Mouse (Mus musculus): ENCODE data around the gene Fbxo9. TPM values are rescaled to one million over a fixed set of nuclear protein-coding genes. Genes with fewer than 3 reads are reported as not detected.
A peak's percentile ranks its signal among the peaks of the same experiment; 100 is the strongest.

The Fbxo9 gene
- total RNA-seq, 2 experiments from 2014 or later: 43.3 to 49.0 TPM

GRCm38 (mm10) chr9:78050452-78050970 lies 58.4 kb downstream of the Fbxo9 start:
- intact Hi-C loops (cut with DNase I): no loop called here

DNA sequence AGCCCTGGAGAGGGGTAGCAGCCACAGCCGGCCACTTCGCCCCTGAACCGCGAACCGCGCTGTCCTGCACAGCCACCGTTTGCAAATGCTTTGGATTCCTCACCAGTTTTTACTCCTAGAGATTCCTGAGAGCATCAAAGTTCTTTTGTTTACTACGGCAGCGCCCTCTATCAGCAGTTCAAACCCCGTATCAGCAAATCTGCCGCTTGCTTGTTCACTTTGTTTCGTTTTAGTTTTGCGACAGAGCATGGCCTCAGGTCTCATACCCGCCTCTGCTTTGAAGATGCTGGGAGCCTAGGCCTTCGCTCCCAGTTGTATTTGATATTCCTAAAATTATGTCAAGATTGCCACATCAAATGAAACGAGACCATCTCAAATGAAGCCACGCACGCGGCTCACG lies 62.1 kb downstream of the Fbxo9 start:
- TF ChIP-seq CTCF (IDR thresholded peaks at IDR 0.05): peak; percentile 30; the same call in 1 of the 2 replicates
- Histone ChIP-seq H3K4me3 (peak overlapping the region; percentile 61), H3K27ac (no peak overlapping the region)
- intact Hi-C loops (cut with DNase I): no loop called here
- DNase-seq: no peak

More at GRCm38 (mm10) chr9:78050452-78050970, 58.4 kb downstream of the Fbxo9 start:
- no peak overlapping the region for H3K27ac ChIP-seq
- DNase-seq: no peak
- no peak for TF ChIP-seq CTCF (IDR thresholded peaks at IDR 0.05)
- no peak overlapping the region for H3K4me3 ChIP-seq

- no peak for TF ChIP-seq CTCF (IDR thresholded peaks at IDR 0.05)
- intact Hi-C loops (cut with DNase I): no loop called here
- Histone ChIP-seq H3K27ac (no peak overlapping the region), H3K4me3 (no peak overlapping the region)
- DNase-seq: no peak
Observed at GRCm38 (mm10) chr9:78045171-78045570, 63.7 kb downstream of the Fbxo9 start.

GRCm38 (mm10) chr9:78038755-78039489 lies 69.9 kb downstream of the Fbxo9 start:
- intact Hi-C loops (cut with DNase I): loop anchor here (1.0 kb wide), 1 partner anchor 233 kb away; no protein-coding TSS in a partner anchor
- TF ChIP-seq CTCF (IDR thresholded peaks at IDR 0.05): peak; percentile 99

GRCm38 (mm10) chr9:78035831-78036230 lies 73.0 kb downstream of the Fbxo9 start:
- no peak for DNase-seq
- intact Hi-C loops (cut with DNase I): no loop called here
- TF ChIP-seq CTCF (IDR thresholded peaks at IDR 0.05): no peak

More at GRCm38 (mm10) chr9:78038755-78039489, 69.9 kb downstream of the Fbxo9 start:
- DNase-seq: peak; percentile 79
- H3K27ac ChIP-seq: no peak overlapping the region
- H3K4me3 ChIP-seq: no peak overlapping the region

DNA sequence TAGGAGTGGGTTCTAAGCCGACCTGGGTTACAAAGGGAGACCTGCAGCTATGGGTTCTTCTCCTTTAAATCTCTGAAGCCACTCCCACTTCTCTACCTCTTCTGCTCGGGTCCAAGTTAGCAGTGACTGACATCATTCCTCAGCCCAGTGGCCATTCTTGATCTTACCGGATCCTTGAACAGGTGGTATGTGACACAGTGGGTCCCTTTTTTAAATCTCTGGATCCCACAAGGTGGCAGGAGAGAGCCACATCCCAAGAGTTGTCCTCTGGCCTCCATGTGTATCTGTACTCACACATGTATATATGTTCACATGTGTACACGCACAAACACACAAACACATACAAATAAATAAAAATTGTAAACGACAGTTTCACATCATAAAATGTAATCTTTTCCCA lies 73.6 kb downstream of the Fbxo9 start:
- intact Hi-C loops (cut with DNase I): no loop called here
- no peak for DNase-seq
- no peak for TF ChIP-seq CTCF (IDR thresholded peaks at IDR 0.05)
- Histone ChIP-seq H3K27ac (no peak overlapping the region), H3K4me3 (no peak overlapping the region)

More at GRCm38 (mm10) chr9:78035831-78036230, 73.0 kb downstream of the Fbxo9 start:
- Histone ChIP-seq H3K4me3 (no peak overlapping the region), H3K27ac (no peak overlapping the region)

GRCm38 (mm10) chr9:78032930-78033329 lies 75.9 kb downstream of the Fbxo9 start:
- intact Hi-C loops (cut with DNase I): no loop called here
- DNase-seq: no peak
- H3K27ac ChIP-seq: no peak overlapping the region
- no peak overlapping the region for H3K4me3 ChIP-seq
- TF ChIP-seq CTCF (IDR thresholded peaks at IDR 0.05): no peak

Other genes with a start within 250 kb of the Fbxo9 start
- gene Elovl5, start 191.7 kb downstream of the Fbxo9 start, total RNA-seq (2021): 10 to 100 TPM in 1 of 2 experiments, 1 to 10 TPM in 1; 8.7 to 14.3 TPM
- not detected for gene Gcm1, start 57.1 kb downstream of the Fbxo9 start, total RNA-seq (2021)
- 1 to 10 TPM; 5.0 to 6.4 TPM for gene Ick, start 127 bp upstream of the Fbxo9 start, total RNA-seq (2021)
- gene Gsta4, start 73.7 kb upstream of the Fbxo9 start, total RNA-seq (2021): 10 to 100 TPM; 10.3 to 22.8 TPM
- under 1 TPM in 1 of 2 experiments, not detected in 1; 0.33 TPM for gene Gsta1, start 121.6 kb upstream of the Fbxo9 start, total RNA-seq (2021)
- not detected for gene Gm3776, start 148.1 kb upstream of the Fbxo9 start, total RNA-seq (2021)
- gene Gm10639, start 180.9 kb upstream of the Fbxo9 start, total RNA-seq (2021): not detected
- not detected for gene Omt2a, start 205.7 kb upstream of the Fbxo9 start, total RNA-seq (2021)
- not detected for gene Omt2b, start 218.5 kb upstream of the Fbxo9 start, total RNA-seq (2021)
- gene Gsta2, start 246.7 kb upstream of the Fbxo9 start, total RNA-seq (2021): not detected

Data from gastrocnemius, adult 2 months (tissue).